Mouse (Mus musculus) limb, embryonic 11.5 days (tissue): ENCODE data around the gene Fcf1. TPM values are rescaled to one million over a fixed set of nuclear protein-coding genes. Genes with fewer than 3 reads are reported as not detected.

Source experiments
- ATAC-seq: fragments of 200-750 bp; cut with Nextera tagmentation; 2 replicates; pipeline ENCODE4 v1.8.0; 2017; ENCODE audit warnings: low read depth; ENCODE audit not compliant: insufficient number of reproducible peaks, low FRiP score, low TSS enrichment
- DNase-seq: peaks from one replicate; pipeline ENCODE4 v3.0.0-alpha.2; 2015; ENCODE audit warnings: low spot score
- H3K27ac ChIP-seq: fragments of 300-500 bp; sonication (generic); replicated peaks from 2 replicates; pipeline ENCODE4 v1.5.1; 2014; ENCODE audit warnings: low read depth, mild to moderate bottlenecking, low read length
- H3K27me3 ChIP-seq: fragments of 300-500 bp; sonication (generic); 2 replicates; pipeline ENCODE4 v1.6.1; 2014; ENCODE audit warnings: mild to moderate bottlenecking, low read length, mixed read lengths; ENCODE audit not compliant: control insufficient read depth, insufficient read depth
- H3K36me3 ChIP-seq: fragments of 300-500 bp; sonication (generic); 2 replicates; pipeline ENCODE4 v1.6.1; 2014; ENCODE audit warnings: mild to moderate bottlenecking, low read length, moderate library complexity, mixed read lengths; ENCODE audit not compliant: control insufficient read depth, insufficient read depth
- H3K4me1 ChIP-seq: fragments of 300-500 bp; sonication (generic); 2 replicates; pipeline ENCODE4 v1.6.1; 2014; ENCODE audit warnings: low read length, mixed read lengths; ENCODE audit not compliant: control insufficient read depth, insufficient read depth
- H3K4me2 ChIP-seq: fragments of 300-500 bp; sonication (generic); 2 replicates; pipeline ENCODE4 v1.6.1; 2014; ENCODE audit warnings: low read depth, mild to moderate bottlenecking, moderate library complexity; ENCODE audit not compliant: severe bottlenecking
- H3K4me3 ChIP-seq: fragments of 300-500 bp; sonication (generic); 2 replicates; pipeline ENCODE4 v1.5.1; 2014; ENCODE audit warnings: low read depth, low read length
- H3K9ac ChIP-seq: fragments of 300-500 bp; sonication (generic); 2 replicates; pipeline ENCODE4 v1.6.1; 2014; ENCODE audit warnings: mild to moderate bottlenecking, low read length
- H3K9me3 ChIP-seq: fragments of 300-500 bp; sonication (generic); 2 replicates; pipeline ENCODE4 v1.6.1; 2016; ENCODE audit warnings: low read length; ENCODE audit not compliant: control insufficient read depth
- WGBS: fragments of 180-500 bp; shearing (Covaris S2); extraction: QIAGEN DNeasy Blood & Tissue Kit; methylation state at CpG from one replicate; pipeline ENCODE4 v1.1.7; 2014; 5-methylcytosine and 5-hydroxymethylcytosine counted together
- polyA plus RNA-seq: library from polyadenylated mRNA; unstranded; fragments of >200 nt; fragmentation: Nextera tagmentation; extraction: Ambion mirVana; gene quantifications from 2 replicates; pipeline ENCODE4 v1.2.1, GENCODE M21; 2014

Fcf1 gene
- polyA plus RNA-seq: 167 and 169 TPM in 2 replicates

GRCm38 (mm10) chr12:84970428-84971096, at the start of gene Fcf1, which contains the start of gene Arel1:
Gene Fcf1 (plus strand): TSS chr12:84970897.
Gene Arel1 (minus strand): TSS chr12:84970900.
- no peaks in the 10 kb centered on the region for H3K9me3 ChIP-seq
- peak within 1 kb of the TSS; percentile 91 for H3K4me3 ChIP-seq
- peaks cover 3% of the 10 kb centered on the region; the same call in 1 of the 2 replicates for H3K36me3 ChIP-seq
- no peak within 1 kb of the TSS for H3K27ac ChIP-seq
- H3K9ac ChIP-seq: peak within 1 kb of the TSS; percentile 74
- peaks cover 6% of the 10 kb centered on the region for H3K4me1 ChIP-seq
- WGBS: under 1% methylated on average over 42 of the region's 42 CpGs
- 0 out of 2 replicates have a peak, but pooled peaks have one; percentile 39 for ATAC-seq
- DNase-seq: peak; percentile 90
- H3K4me2 ChIP-seq: peak within 1 kb of the TSS; percentile 95
- no peaks in the 10 kb centered on the region for H3K27me3 ChIP-seq

DNA sequence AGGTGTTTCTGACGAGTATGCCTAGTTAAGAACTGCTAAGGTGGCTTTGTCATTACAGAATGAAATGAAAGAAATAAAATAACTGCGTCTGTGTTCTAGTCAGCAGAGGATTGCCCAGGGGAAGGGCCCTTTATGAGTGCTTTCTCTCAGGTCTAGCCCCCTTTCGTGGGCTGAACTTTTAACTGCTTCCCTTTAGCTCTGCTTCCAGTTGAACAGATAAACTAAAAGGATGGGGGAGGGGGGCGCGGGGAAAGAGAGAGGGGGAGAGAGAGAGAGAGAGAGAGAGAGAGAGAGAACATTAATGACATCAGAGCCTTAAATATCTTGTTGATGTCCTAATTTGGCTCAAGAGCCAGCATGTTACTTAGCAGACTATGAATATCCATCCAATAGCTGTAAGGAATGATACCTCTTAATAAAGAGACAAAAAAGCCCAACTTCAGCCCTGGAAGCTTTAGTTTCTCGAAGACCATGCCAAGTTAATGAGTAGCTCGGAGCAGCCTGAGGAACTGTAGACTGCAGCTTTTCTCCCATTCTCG, 48.7 kb upstream of the Fcf1 start:
- Histone ChIP-seq H3K4me3 (no peak overlapping the region), H3K4me1 (no peaks in the 10 kb centered on the region), H3K9me3 (no peaks in the 10 kb centered on the region), H3K36me3 (peaks cover 10% of the 10 kb centered on the region; the same call in 1 of the 2 replicates), H3K27ac (no peak overlapping the region), H3K9ac (no peak overlapping the region), H3K4me2 (no peak overlapping the region), H3K27me3 (no peaks in the 10 kb centered on the region)
- DNase-seq: no peak
- WGBS: 90% methylated on average over 8 of the region's 8 CpGs
- ATAC-seq: no peak

- H3K36me3 ChIP-seq: peaks cover 10% of the 10 kb centered on the region; the same call in 1 of the 2 replicates
- no peak overlapping the region for H3K4me2 ChIP-seq
- no peaks in the 10 kb centered on the region for H3K4me1 ChIP-seq
- WGBS: 95% methylated on average over 5 of the region's 5 CpGs
- no peak overlapping the region for H3K9ac ChIP-seq
- ATAC-seq: no peak
- no peak overlapping the region for H3K27ac ChIP-seq
- no peak for DNase-seq
- H3K9me3 ChIP-seq: no peaks in the 10 kb centered on the region
- H3K4me3 ChIP-seq: no peak overlapping the region
- H3K27me3 ChIP-seq: no peaks in the 10 kb centered on the region
These were observed 46.4 kb upstream of the Fcf1 start for GRCm38 (mm10) chr12:84924324-84924723.

DNA sequence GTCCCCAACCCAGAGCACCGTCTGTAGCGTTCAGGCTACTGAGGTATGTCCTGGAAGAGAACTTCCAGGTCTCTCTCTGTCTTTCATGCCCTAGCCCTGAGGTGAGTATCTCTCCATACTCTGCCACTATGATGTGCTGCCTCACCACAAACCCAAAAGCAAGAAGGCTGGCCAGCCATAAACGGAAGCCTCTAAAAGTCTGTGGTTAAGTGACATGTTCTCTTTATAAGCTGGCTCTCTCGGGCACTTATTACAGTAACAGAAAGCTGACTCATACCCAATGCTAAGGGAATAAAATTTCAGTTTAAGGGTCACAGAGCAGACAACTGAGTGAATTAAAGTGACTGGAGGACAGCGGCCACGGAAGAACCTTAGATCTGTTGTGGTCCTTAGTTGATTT, 44.2 kb upstream of the Fcf1 start:
- DNase-seq (no peak), ATAC-seq (no peak)
- no peaks in the 10 kb centered on the region for H3K27me3 ChIP-seq
- H3K4me1 ChIP-seq: no peaks in the 10 kb centered on the region
- 94% methylated on average over 6 of the region's 6 CpGs for WGBS
- no peak overlapping the region for H3K4me3 ChIP-seq
- no peak overlapping the region for H3K9ac ChIP-seq
- H3K4me2 ChIP-seq: no peak overlapping the region
- H3K27ac ChIP-seq: no peak overlapping the region
- no peaks in the 10 kb centered on the region for H3K9me3 ChIP-seq
- H3K36me3 ChIP-seq: peaks cover 8% of the 10 kb centered on the region

DNA sequence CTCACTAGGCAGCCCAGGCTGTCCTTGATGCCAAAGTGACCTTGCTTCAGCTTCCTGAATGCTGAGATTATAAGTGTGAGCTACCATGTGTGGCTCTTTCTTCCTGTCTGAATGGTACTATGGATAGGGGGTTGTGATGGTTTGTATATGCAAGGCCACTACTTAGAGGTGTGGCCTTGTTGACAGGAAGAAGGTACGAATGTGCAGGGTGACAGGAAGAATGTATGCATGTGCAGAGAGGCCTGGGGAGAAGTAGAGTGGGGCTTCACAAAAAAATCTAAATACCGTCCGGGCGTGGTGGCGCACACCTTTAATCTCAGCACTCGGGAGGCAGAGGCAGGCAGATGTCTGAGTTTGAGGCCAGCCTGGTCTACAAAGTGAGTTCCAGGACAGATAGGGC, 38.5 kb upstream of the Fcf1 start:
- Histone ChIP-seq H3K27me3 (no peaks in the 10 kb centered on the region), H3K27ac (no peak overlapping the region), H3K4me2 (no peak overlapping the region), H3K4me3 (no peak overlapping the region), H3K9me3 (no peaks in the 10 kb centered on the region), H3K9ac (no peak overlapping the region), H3K36me3 (peaks cover 6% of the 10 kb centered on the region), H3K4me1 (no peaks in the 10 kb centered on the region)
- DNase-seq: no peak
- no peak for ATAC-seq
- WGBS: 94% methylated on average over 6 of the region's 6 CpGs

DNA sequence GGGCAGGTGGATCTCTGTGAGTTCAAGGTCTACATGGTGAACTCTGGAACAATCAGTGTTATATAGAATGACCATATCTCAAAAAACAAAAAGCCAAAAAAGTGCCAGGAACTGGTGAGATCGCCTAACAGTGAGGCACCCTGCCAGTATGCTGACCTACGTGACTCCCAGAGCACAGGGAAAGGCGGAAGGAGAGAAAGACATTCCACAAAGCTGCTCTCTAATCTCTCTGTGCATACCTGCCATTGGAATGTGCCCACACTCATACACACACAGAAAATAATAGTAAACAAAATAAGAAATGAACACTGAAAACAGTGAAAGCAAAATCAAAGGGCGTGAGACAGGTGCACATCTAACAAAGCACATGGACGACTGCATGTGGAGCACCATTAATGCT, 35.4 kb upstream of the Fcf1 start:
- no peak overlapping the region for H3K4me3 ChIP-seq
- H3K9me3 ChIP-seq: no peaks in the 10 kb centered on the region
- no peaks in the 10 kb centered on the region for H3K27me3 ChIP-seq
- H3K36me3 ChIP-seq: peaks cover 9% of the 10 kb centered on the region; the same call in 1 of the 2 replicates
- H3K4me1 ChIP-seq: no peaks in the 10 kb centered on the region
- no peak for ATAC-seq
- no peak overlapping the region for H3K4me2 ChIP-seq
- 91% methylated on average over 5 of the region's 5 CpGs for WGBS
- no peak overlapping the region for H3K27ac ChIP-seq
- no peak for DNase-seq
- H3K9ac ChIP-seq: no peak overlapping the region

DNA sequence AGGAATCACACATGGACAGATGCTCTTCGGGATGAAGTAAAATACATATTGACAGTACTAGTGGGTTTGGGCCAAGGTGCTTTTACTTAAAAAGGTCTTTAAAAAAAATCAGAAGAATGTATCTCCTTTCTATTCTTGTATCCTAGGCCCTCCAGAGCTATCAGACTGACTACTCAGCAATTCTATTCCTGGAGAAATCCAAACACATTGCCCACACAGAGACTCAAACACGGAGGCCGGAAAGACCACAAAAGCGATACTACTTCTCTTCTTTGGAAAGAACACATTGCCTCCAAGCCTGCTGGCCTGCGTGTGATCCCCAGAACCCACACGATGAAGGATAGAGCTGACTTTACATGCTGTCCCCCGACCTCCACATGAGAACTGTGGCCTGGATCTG, 31.6 kb upstream of the Fcf1 start:
- Histone ChIP-seq H3K4me3 (no peak overlapping the region), H3K27ac (no peak overlapping the region), H3K36me3 (peaks cover 15% of the 10 kb centered on the region; the same call in 1 of the 2 replicates), H3K4me1 (no peaks in the 10 kb centered on the region), H3K27me3 (no peaks in the 10 kb centered on the region), H3K4me2 (no peak overlapping the region), H3K9ac (no peak overlapping the region), H3K9me3 (no peaks in the 10 kb centered on the region)
- ATAC-seq (no peak), DNase-seq (no peak)
- 93% methylated on average over 7 of the region's 7 CpGs for WGBS

DNA sequence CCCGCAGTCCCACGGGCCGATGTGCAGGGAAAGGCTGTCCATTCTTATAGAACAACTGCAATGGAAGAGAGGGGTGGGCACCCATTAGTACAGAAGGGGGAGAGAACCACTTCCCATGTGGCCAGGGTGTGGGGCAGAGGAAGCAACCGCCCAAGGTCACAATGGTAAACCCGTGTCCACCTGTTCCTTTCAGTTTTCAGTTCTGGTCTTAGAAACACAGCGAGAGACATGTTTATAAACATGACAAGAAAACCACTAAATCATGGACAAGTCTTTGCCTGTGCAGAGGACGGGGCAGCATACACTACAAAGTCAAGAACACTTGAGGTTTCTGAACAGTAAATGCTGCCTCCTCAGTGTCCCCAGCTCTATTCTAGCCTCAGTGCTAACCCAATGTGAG, 30.4 kb upstream of the Fcf1 start:
- Histone ChIP-seq H3K27ac (no peak overlapping the region), H3K9me3 (no peaks in the 10 kb centered on the region), H3K36me3 (peaks cover 15% of the 10 kb centered on the region; the same call in 1 of the 2 replicates), H3K27me3 (no peaks in the 10 kb centered on the region), H3K4me3 (no peak overlapping the region), H3K4me2 (no peak overlapping the region), H3K4me1 (no peaks in the 10 kb centered on the region), H3K9ac (no peak overlapping the region)
- WGBS: 90% methylated on average over 7 of the region's 7 CpGs
- DNase-seq (no peak), ATAC-seq (no peak)
